Mouse (Mus musculus) spleen, adult 2 months (tissue): ENCODE results near the gene 2700097O09Rik.

Experiments used
- CTCF ChIP-seq: fragments of 200-500 bp; IDR thresholded peaks from 2 replicates; pipeline ENCODE4 v1.5.1; 2011; ENCODE audit warnings: mild to moderate bottlenecking, inconsistent platforms; ENCODE audit not compliant: insufficient read depth, insufficient read length, insufficient replicate concordance; ENCODE audit errors: extremely low read depth
- POLR2A ChIP-seq: fragments of 200-500 bp; IDR thresholded peaks from 2 replicates; pipeline ENCODE4 v1.6.1; 2011; ENCODE audit warnings: low read depth, low read length, inconsistent platforms

DNA sequence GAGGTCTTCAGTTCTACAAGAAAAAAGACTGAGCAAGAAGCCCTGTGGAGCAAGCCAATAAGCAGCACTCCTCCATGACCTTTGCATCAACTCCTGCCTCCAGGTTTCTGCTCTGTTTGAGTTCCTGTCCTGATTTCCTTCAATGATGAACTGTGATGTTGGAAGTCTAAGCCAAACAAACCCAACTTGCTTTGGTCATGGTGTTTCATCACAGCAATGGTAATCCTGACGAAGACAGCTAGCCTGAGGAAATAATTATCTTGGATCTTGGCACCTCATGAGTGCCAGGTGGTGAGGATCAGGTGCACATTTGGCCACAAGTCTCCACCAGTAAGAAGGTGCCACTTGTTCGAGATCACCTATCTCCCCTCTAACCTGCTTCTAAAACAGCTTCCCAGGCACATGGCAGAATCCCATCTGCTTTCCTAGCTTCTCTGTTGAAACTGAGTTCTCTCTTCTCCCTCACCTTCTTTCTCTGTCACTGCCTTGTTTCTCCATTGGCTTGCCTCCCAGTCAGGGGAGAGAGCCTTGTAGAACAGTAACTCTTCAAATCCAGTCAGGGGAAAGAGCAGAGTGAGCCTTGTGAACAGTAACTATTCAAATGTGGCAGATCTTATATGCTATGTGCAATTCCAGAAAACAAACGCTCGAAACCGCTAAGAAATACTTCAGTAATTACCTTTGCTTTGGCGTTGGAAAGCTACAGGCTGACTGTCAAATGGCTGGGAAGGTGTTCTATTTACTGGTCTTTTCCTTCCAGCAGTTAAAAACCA lies 66.1 kb downstream of the 2700097O09Rik start, which contains the start of gene Baz1a:
- TF ChIP-seq CTCF, result no peak
- TF ChIP-seq POLR2A, result no peak
